Mouse (Mus musculus) frontal cortex, adult 2 months (tissue): ENCODE measurements at regions not wholly inside any gene's neighbourhood (a gene's known extent, or its start where the extent isn't known, plus 50 kb on each side); places are given as distances from the start of the nearest gene placed in this dataset.

Experiments used
- DNase-seq, 2 experiments: peaks; one replicate each; pipeline ENCODE4 v3.0.0; 2022; ENCODE audit warnings: low spot score in 1 of 2; ENCODE audit errors: extremely low spot score in 1 of 2

DNA sequence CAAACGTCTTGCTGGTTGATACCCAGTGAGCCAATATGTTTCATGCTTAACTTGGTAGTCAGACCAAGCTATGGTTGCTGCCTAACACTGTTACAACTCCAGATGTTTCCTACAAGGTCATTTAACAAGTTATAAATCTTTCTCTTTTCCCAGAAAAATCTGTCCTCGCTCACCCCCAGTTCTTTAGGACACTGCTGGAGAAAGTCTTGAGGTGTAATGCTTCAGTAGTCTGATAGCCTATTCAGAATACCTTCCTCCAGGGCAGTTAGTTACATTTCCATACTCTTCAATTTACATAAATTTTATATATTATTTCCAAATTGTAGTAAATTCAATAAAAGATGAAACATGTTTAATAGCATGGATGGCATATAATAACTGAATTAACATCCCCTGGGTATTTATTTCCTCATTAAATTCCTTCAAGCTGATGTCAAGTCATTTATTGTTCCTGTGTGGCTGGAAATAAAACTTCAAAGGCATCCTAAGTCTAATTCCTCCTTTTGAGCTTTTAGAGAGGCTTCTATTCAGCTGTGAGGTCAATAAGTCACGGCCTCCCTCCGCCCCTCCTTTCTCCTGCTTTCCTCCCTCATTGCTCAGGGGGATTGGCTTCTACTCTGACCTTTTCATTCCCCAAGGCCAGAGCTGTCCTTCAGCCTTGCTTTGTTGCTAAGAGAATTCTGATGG lies 738.4 kb upstream of the Chrm3 start:
- no peak for DNase-seq

DNA sequence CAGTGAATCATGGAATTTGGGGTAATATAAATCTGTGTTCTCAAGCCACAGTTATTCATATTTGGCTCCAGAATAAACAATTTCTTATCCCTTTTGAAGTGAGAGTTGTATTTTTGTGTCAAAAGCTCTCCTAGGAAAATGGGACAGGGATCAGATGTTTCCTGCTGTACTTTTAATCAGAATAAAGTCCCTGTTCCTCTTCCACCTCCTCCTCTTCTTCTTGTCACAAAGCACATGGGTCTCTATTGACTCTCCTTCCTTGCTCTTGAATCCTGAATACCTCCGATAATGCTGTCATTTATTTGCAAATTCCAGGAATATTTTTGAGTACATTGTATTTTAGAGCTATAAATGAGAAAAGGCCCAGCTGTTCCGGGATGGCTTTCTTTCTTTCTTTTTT lies 732.3 kb upstream of the Chrm3 start:
- DNase-seq: no peak
